Mouse (Mus musculus) spleen, adult 10 weeks (tissue): ENCODE measurements around the gene Susd3. TPM values are rescaled to one million over a fixed set of nuclear protein-coding genes. Genes with fewer than 3 reads are reported as not detected.

Experiments used
- polyA plus RNA-seq: library from polyadenylated mRNA; stranded (reverse); fragments of 350-450 nt; fragmentation: Illumina TruSeq; extraction: RNeasy Lipid Tissue Mini Kit (QIAGEN cat#74804); gene quantifications from one replicate; pipeline ENCODE4 v1.2.3, GENCODE M21; 2015; ENCODE audit warnings: low replicate concordance; ENCODE audit not compliant: insufficient read depth

The Susd3 gene
- polyA plus RNA-seq: 8.5 TPM

GRCm38 (mm10) chr13:49248467-49248862, at the start of gene Susd3:
Gene Susd3, minus strand, starts transcription at chr13:49248706.

GRCm38 (mm10) chr13:49215504-49216219, 32.8 kb downstream of the Susd3 start, which contains the start of gene Card19:
Gene Card19, minus strand, starts transcription at chr13:49216037.

GRCm38 (mm10) chr13:49187288-49188218, 61.0 kb downstream of the Susd3 start, which contains the start of gene Ninj1:
Gene Ninj1, plus strand, starts transcription at chr13:49187485.

Other genes with a start within 250 kb of the Susd3 start
- gene Wnk2, start 100.7 kb downstream of the Susd3 start, polyA plus RNA-seq: 0.12 TPM
- 18.8 TPM for gene Ninj1, start 61.2 kb downstream of the Susd3 start, polyA plus RNA-seq
- 9.3 TPM for gene Card19, start 32.7 kb downstream of the Susd3 start, polyA plus RNA-seq
- 40.0 TPM for gene Fgd3, start 71.6 kb upstream of the Susd3 start, polyA plus RNA-seq
- gene Bicd2, start 92.9 kb upstream of the Susd3 start, polyA plus RNA-seq: 22.9 TPM
- 8.5 TPM for gene Ippk, start 172.5 kb upstream of the Susd3 start, polyA plus RNA-seq
- gene Tes3-ps, start 244.6 kb upstream of the Susd3 start, polyA plus RNA-seq: 0.10 TPM